Mouse (Mus musculus) neural tube, embryonic 10.5 days (tissue): Measurements from ENCODE around the gene Nrxn2.
A peak's percentile ranks its signal among the peaks of the same experiment; 100 is the strongest.

Experiments used
- DNase-seq: peaks from one replicate; pipeline ENCODE4 v3.0.0-alpha.2; 2017; ENCODE audit warnings: low spot score; ENCODE audit errors: extremely low spot score

Gene Nrxn2

GRCm38 (mm10) chr19:6449841-6450240 is 31.3 kb downstream of the Nrxn2 start:
- DNase-seq = no peak

DNA sequence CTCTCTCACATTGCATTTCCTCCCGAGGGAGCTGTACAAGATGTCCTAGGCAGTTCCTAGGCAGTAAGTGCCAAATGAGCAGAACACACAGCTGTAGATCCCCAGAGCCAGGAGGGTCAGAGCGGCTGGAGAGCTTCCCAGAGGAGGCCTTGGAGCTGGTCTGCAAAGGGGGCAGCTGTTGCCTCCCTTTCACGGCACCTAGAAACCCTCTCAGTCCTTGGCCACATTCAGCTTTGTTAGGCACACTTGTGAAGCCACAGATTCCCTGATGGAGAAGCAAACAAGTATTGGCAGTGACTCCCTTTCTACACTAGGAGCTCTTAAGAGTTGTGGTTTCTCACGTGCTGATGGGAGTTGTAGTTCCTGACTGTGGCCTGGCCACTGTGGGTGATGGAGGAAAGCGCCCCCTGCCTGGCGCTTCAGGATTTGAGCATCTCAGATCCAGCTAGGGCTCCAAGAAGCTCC is 33.5 kb downstream of the Nrxn2 start:
- peak; percentile 61 for DNase-seq

GRCm38 (mm10) chr19:6452672-6453310 is 34.3 kb downstream of the Nrxn2 start:
- no peak for DNase-seq

DNA sequence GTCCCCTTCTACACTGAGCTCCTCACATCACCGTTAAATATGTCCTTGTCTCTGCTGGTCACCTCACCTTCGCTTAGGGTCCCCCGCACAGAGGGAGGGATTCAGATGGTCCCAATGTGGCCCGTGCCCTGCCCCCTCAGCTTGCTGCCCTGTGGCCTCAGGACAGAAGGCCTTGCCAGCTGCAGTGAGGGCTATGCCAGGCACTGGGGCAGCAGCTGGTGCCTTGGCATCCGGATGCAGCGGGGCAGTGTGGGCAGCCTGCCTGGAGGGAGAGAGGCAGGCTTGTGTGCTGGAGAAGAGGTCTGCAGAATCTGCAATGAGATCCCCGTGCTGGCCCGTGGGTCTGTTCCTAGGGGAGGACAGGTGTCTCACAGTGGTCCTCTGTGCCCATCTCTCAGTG is 34.8 kb downstream of the Nrxn2 start:
- no peak for DNase-seq

DNA sequence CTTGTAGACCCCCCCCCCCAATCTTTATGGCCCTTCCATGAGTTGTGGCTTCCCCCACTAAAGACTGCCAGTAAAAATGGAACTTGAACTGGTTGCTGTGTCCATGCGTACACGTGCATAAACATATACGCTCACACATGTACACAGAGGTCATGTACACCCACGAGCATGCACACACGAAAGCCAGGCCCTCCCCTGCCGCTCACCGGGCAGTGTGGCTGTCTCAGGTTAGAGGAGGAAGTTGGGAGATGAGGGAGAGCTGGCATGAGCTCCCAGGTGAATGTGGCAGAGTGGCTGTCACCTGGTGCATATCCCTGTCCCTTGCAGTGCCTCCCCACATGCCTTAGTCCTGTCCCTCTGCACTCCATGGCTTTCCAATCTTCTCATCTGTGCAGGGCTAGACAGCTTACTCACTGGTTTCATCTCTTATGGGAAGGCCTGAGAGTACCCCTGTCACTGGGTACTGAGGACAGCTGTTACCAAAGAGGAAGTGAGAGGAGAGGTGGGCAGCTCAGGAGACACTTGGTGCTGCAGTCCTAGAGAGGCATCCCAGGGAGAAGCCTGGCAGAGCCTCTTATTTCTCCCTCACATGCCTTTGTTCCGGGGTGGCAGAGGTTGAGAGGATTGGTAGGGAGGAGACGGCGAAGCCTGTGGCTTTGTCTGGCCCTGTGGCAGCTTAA is 35.6 kb downstream of the Nrxn2 start:
- no peak for DNase-seq

DNA sequence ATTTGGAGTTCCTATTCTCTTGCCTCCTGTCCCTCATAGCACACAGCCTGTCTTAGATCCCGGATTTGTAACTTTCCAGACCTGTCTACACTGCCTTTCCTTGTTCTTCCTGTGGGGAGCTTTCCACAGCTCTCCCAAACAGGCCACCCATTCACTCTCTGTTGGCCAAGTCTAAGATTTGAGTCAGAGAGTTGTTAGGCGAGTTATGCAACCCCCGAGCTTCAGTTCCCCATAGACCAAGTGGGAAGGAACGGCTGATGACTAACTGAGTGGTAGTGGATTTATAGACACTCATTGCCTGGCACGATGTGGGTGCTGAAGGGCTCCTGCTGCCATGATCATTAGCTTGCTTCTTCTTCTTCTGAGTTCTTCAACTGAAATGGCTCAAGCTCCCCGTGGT is 41.0 kb downstream of the Nrxn2 start:
- DNase-seq = no peak

DNA sequence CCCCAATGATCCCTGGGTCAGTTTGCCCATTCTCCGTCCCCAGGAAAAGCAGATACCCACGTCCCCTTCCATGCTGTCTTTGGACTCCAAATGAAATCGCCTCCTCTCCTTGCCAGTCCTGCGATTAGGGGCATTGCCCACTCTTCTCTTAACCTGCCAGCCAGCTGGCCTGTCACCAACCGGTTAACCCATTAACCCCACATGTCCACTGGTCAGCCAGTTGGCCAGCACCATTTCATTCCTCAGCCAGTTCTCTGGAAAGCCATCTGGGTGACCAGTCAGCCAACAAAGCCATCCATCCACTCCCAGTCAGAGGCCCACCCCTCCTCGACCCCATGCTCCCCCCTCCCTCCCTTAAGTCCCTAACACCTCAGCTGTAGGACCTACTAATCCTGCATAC is 44.3 kb downstream of the Nrxn2 start:
- no peak for DNase-seq

GRCm38 (mm10) chr19:6464306-6465071 is 46.0 kb downstream of the Nrxn2 start:
- DNase-seq = no peak

- no peak for DNase-seq
These were observed 46.6 kb downstream of the Nrxn2 start for GRCm38 (mm10) chr19:6465090-6465489.

- no peak for DNase-seq
These were observed 48.4 kb downstream of the Nrxn2 start for GRCm38 (mm10) chr19:6466945-6467344.

DNA sequence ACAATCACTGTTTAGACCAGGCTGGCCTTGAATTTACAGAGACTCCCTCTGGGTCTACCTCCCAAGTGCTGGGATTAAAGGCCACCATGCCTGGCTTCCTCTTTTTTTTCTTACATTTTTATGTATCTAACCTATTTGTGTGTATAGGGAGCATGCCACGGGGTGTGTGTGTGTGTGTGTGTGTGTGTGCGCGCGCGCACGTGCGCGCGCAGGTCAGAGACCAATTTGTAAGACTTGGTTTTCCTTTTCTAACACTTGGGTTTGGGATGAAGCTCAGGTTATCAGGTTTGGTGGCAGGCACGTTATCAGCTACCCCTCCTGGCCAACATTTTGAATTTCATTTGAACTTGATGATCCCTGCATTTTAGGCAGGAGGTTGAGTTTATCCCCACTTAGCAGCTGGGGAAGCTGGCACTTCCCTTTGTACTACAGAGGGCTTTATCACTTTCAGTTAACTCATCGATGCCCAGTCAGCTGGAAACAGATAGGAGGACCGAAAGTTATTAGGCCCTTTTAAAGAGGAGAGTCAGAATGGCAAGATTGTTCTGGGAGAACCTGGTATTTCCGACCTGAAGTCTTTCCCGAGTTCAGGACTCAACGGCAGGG is 48.9 kb downstream of the Nrxn2 start:
- no peak for DNase-seq

- no peak for DNase-seq
These were observed 53.1 kb downstream of the Nrxn2 start for GRCm38 (mm10) chr19:6471630-6472029.

GRCm38 (mm10) chr19:6472821-6473220 is 54.3 kb downstream of the Nrxn2 start:
- no peak for DNase-seq

DNA sequence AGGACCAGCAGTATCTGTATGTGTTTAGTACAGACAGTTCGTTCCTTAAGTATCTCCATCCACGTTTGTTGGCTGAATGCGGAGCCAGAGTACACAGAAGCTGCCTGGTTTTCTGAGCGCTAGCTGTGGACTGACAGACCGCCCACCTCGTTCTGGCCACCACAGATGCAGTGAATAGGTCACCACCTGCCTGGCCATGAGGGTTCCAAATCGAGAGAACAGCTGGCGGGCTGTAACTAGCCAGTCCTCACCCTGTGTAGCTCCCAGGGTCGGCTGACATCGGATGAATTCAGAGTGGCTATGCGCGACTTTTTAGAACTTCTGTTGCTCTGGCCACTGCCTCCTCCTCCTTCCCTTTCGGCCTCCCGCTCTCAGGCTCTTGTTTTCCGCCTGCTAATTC is 56.2 kb downstream of the Nrxn2 start:
- peak; percentile 47 for DNase-seq

- DNase-seq = no peak
These were observed 56.6 kb downstream of the Nrxn2 start for GRCm38 (mm10) chr19:6475129-6475528.

DNA sequence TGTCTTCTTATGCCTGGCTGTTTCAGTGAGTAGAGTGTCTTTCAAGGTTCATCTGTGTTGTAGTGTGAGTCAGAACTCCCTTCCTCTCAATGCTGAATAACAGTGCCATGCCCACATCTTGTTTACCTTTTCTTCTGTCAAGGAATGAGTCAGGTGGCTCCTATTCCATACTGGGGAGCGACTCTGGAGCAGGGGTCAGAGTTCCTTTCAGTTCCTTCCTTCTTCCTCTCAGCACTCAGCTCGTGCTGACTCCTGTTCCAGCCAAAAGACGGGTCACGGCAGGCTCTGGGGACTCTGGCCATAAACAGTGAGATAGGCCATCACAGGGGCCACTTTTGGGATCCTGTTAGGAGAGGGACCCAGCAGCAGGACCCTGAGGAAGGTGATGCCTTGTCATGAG is 58.5 kb downstream of the Nrxn2 start:
- no peak for DNase-seq

DNA sequence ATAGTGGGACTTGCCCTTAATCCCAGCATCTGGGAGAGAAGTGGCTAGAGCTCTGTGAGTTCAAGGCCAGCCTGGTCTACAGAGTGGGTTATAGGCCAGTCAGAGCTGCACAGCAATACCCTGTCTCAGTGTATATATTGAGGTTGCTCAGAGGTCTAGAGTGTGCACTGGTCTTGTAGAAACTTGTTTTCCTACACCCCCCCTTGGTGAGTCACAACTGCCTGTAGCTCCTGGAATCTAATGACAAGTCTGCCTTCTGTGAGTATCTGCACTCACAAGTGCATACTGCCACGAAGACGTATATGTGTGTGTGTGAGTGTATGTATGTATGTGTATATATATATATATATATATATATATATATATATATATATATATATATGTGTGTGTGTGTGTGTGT is 60.0 kb downstream of the Nrxn2 start:
- no peak for DNase-seq

DNA sequence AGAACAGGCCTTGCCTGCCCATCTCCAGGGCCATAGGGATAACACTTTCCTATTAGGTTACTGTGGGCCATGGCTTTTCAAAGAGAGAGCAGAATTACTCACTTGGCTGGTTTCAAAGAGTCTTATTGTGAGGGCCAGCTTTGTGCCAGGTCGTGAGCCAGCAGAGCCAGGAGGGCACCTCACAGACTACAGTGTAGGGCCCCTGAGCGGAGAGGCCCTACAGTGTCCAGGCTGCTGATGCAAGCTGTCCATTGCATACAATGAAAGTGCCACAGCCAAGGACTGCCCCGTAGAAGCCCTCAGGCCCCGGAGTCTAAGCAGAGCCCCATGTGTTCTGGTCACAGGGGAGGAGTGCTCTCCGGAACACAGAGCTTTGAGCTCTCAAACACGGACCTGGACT is 64.4 kb downstream of the Nrxn2 start:
- no peak for DNase-seq

GRCm38 (mm10) chr19:6485059-6485630 is 66.6 kb downstream of the Nrxn2 start:
- DNase-seq = no peak

DNA sequence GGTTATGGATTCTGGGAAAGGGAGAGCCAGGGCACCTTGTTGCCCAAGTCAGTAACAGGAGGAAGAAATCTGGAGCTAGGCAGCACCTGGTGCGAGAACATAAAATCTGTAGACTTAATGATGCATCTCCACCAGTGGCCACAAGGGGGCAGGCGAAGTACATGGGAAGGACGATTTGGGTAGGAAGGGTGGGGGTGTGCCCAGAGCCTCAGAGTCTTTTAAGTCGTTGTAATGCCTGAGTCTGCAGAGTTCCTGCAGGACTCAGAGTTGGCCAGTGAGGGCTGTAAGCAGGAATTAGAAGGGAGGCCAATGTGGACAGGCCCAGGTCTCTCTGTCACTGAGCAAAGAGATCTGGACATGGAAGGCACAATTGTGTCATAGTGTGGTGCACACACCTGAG is 70.5 kb downstream of the Nrxn2 start:
- peak; percentile 91 for DNase-seq

GRCm38 (mm10) chr19:6491538-6491937 is 73.0 kb downstream of the Nrxn2 start:
- DNase-seq = no peak

DNA sequence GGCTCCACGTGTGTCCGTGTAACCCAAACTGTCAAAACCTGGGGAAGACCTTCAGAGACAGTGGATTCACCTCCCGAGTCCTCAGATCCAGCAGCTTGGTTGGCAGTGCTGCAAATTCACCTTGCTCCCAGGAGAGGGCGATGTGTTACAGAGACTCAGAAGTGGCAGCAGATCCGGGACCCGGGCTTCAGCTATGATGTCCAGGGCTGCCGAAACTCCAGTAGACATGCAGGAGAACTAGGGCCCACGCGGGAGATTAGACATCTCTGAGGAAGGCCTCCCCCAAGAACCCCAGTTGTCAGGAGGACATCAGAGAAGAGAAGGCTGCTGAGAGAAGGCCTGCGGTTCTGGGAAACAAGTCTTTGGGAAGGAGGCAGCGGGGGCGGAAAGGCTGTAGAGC is 73.6 kb downstream of the Nrxn2 start:
- DNase-seq = peak; percentile 67
